Mouse (Mus musculus) left cerebral cortex, adult 9 months (tissue): ENCODE results near the gene Zfp658.

Experiments
- DNase-seq, 2 experiments: peaks; one replicate each; pipeline ENCODE4 v3.0.0; 2022; ENCODE audit warnings: low spot score in 2 of 2

Gene Zfp658

GRCm38 (mm10) chr7:43562006-43562633, at the start of gene Zfp658:
Gene Zfp658, plus strand, starts transcription at chr7:43562256.
- peak; percentile 79 to 88 for DNase-seq

DNA sequence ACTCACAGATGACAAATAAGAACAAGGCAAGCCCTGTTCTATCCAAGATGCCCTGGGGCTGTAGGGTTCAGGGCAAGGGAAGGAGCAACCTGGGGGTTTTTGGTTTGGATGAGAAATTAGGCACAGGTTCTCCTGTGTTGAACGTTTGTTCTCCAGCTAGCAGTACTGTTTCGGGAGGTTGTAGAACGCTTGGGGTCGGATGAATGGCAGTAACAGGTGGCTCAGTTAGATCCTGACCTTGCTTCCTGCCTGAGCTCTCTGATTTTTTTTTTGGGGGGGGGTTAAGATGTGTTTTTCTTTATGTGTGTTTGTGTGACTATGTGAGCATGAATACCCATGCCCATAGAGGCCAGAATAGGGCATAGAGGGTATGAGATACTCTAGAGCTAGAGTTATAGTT, 49.5 kb upstream of the Zfp658 start:
- DNase-seq, result no peak

DNA sequence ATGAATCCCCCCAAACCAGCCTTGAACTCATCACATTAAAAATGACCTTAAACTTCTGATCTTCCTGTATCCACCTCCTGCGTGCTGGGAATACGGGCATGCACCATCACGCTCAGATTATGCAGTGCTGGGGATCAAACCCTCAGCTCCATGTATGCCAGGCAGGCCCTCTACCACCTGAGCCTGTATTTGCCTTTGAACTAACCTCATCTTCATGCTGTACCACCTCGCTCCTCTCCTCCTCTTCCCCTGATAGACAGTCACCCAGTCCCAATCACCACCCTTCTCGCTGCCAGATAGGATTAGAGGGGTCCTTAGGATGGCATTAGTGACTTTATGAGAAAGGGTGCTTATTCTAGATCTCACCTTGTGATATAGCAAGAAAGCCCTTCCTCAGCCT, 47.0 kb upstream of the Zfp658 start:
- no peak for DNase-seq

- DNase-seq, result no peak
Measured at GRCm38 (mm10) chr7:43518341-43518740, 43.7 kb upstream of the Zfp658 start.

GRCm38 (mm10) chr7:43522776-43523175, 39.3 kb upstream of the Zfp658 start:
- DNase-seq, result no peak

DNA sequence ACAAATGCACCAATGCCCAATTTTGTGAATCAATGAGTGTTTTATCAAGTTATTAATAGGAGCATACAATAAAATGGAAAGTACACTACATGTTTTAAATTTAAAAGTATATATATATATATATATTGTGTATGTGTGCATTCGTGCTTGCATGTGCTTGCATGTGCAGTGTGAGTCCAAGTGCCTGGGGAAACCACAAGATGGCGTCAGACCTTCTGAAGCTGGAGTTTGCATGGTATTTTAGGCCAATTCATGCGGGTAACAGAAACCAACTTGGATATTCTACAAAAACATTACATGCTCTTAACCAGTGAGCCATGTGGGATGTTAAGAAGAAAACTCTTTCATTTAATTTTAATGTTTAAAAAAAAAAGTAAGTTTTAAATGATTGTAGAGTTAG, 36.7 kb upstream of the Zfp658 start:
- no peak for DNase-seq

DNA sequence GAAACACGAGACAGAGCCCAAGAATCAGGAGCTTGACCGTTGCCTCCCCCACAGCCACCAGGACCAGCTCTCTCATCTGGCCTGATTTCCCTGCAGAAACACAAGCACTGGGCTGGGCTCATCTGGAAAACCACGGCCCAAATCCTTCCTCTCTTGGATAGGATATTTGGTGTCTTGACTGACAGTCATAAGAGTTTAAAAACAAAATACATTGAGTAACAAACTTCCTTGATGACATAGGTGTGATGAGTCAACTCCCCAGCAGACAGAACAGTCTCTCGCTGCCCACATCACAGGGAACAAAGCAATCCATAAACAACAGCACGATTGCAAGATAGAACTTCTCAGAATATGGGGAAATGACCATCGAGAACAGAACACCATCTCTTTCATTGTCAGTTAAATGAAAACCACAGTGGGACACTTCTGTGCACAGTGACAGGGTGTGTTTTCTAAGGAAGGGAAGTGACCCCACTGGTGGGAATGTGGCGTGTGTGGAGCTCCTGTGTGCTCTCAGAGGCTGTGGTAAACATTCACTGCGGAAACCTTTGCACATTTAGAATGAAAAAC, 31.8 kb upstream of the Zfp658 start:
- DNase-seq, result no peak

DNA sequence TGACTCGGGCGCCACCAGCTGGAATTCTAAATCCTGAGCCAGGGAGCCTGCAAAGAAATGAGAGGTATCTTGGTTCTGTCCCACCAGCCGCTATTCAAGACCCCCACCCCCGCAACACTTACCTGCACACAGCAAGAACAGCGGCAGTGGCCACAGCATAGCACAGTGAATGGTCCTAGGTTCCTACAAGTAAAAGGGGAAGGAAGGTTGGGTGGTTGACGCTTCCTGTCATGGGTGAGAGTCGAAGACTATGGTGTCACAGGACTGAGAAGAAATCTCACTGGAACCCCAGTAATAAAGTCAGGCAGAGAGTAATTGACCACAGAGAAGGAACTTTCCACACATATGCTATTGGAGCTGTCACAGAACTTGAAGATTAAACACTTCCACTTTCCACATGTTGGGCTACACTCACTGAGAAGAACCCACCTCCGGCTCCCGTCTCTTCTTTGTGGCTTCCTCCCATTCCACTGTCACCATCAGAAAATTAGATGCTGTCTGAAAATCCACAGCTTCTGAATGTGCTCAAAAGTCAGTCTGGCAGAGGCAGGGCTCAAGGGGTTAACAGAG, 29.0 kb upstream of the Zfp658 start:
- DNase-seq, result peak in 1 of 2 experiments; percentile 9

DNA sequence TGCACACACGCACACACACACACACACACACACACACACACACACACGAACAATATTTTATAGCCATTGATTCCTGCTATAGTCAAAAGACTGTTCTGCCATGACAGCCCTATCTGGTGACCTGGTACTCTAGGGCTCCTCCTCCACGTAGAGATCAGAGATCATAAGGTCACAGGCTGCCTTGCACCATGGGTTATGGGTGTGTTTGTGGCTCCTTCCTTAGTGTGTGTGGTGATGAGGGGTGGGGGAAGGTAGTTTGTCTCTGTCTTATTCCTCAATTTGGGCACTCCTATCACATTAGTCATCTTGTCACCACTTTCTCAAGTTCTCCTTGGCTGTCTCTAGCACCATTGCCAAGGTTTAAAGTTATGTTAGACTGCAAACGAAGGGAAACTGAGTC, 23.5 kb upstream of the Zfp658 start:
- no peak for DNase-seq

- no peak for DNase-seq
Measured at GRCm38 (mm10) chr7:43544225-43544977, 17.7 kb upstream of the Zfp658 start, which contains the start of gene Cd33. Gene Cd33, minus strand, starts transcription at chr7:43544428.

GRCm38 (mm10) chr7:43545656-43546545, 16.2 kb upstream of the Zfp658 start:
- DNase-seq, result no peak

- no peak for DNase-seq
Measured at GRCm38 (mm10) chr7:43547666-43548065, 14.4 kb upstream of the Zfp658 start.

GRCm38 (mm10) chr7:43548206-43548605, 13.8 kb upstream of the Zfp658 start:
- DNase-seq, result no peak

DNA sequence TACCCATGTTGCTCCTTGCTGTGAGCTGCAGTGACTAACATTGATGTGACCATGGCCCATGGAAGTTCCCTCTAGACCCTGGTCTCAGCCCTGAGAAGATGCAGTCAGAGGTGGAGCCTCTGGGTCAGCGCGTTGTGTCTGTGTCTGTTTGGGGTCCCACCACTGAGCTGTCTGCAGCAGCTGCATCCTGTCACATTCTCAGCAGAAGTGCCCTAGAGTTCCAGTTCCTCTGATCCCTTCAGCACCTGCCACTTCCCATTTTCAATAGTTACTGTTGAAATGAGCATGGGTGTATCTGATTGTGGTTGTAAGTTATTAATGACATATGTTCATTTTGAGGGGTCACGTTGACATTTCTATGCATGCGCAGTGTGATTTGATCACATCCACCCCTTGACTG, 8.9 kb upstream of the Zfp658 start:
- peak in 1 of 2 experiments; percentile 30 for DNase-seq

GRCm38 (mm10) chr7:43554550-43554949, 7.5 kb upstream of the Zfp658 start:
- no peak for DNase-seq

- DNase-seq, result no peak
Measured at GRCm38 (mm10) chr7:43555351-43555750, 6.7 kb upstream of the Zfp658 start.

- DNase-seq, result no peak
Measured at GRCm38 (mm10) chr7:43556901-43557300, 5.2 kb upstream of the Zfp658 start.

DNA sequence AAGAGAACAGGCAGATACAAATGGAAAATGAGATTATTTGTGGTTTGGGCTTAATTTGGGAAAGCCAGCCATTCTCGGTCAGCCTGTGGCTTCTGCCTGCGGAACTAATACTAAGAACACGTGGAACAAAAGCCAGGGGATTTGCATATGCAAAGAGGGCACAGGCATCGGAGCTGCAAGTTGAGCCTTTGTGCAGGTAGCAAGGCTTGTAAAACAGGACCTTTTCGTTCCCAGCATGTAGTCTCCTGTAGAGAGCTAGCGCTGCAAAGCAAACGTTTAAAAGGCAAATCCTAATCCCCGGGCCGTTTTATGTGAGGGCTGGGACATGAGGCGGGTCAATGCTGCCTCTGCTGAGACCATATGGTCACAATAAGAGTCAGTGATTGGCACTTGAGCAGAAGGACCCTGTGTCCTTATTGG, 605 bp downstream of the Zfp658 start:
- DNase-seq, result no peak

GRCm38 (mm10) chr7:43563300-43563699, 1.2 kb downstream of the Zfp658 start:
- DNase-seq, result no peak

- no peak for DNase-seq
Measured at GRCm38 (mm10) chr7:43571216-43571615, 9.2 kb downstream of the Zfp658 start.

DNA sequence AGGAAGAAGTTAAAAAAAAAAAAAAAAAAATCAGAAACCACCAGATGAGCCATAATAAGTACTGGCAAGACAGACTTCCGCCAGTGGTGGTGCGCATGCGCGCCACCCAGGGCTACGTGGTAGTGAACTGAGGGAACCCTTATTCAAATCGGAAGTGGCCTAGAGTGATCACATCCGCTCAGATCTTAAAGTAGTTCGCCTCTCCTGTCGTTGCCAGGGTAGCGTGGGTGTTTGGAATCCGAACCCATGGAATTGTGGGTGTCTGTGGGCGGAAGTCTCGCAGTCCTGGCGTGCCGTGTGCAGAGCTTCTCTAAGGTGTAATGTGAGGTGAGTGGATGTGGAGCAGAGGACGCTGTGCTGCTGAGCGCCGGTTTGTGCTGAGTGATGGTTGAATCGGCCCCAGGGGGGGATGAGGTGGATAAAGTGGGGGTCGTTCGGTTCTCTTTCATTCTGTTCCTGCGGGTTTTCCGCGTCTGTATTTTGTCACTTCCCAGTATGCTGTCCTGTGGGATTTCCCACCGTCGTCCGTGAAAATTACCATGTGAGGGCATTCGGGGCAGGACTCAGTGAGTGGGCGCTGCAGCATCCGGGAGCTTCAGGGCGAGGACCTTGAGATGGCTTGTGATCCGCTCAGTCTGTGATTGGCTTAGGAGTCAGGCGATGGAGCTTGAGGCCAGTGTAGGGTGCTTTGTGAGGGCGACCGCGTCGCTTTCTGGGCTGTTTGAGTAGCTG, 17.6 kb downstream of the Zfp658 start, which contains the start of gene Zfp719:
Gene Zfp719, plus strand, starts transcription at position 171 of the 732 bp plus-strand sequence.
- DNase-seq, result peak; percentile 93 to 94
